In genomic region chr17:86404795-86405501, GRCm38 (mm10) we compare ENCODE assay signal across 9 mouse cellular contexts.
DNase-seq lines count a peak whose midpoint lies in the region; ATAC-seq and TF ChIP-seq lines count a peak whose summit lies in the region.
"Had no signal": no experiment of that assay in that cellular context is flagged by ENCODE, and none has a peak within 500 bp of the region (broad histone marks: within the 10 kb centered on the region; RNA-seq: fewer than 3 reads in every experiment).

No protein-coding gene starts in this region.

- H3K4me2 ChIP-seq in kidney, embryonic 14.5 days (replicated peaks; ENCODE audit: low read depth, low read length), result no peak overlapping the region; the same call in 1 of the 2 replicates
- no peak overlapping the region for H3K4me2 ChIP-seq in intestine, embryonic 16.5 days (ENCODE audit: low read depth, low read length)
- H3K4me2 ChIP-seq: liver, embryonic 13.5 days had no signal

- H3K27me3 ChIP-seq in kidney, embryonic 14.5 days (ENCODE audit: control insufficient read depth, insufficient read depth, low read length), result no peaks in the 10 kb centered on the region
- H3K27me3 ChIP-seq in thymus, adult 2 months (ENCODE audit: control insufficient read depth, insufficient read depth, low read length), result no peaks in the 10 kb centered on the region
- no peaks in the 10 kb centered on the region for H3K27me3 ChIP-seq in intestine, embryonic 16.5 days (replicated peaks; ENCODE audit: control insufficient read depth, insufficient read depth, low read length)
- H3K27me3 ChIP-seq: liver, embryonic 13.5 days had no signal

- no peaks in the 10 kb centered on the region for H3K9me3 ChIP-seq in kidney, embryonic 14.5 days (ENCODE audit: control insufficient read depth, low read length)
- H3K9me3 ChIP-seq in intestine, embryonic 16.5 days (ENCODE audit: control insufficient read depth, low read length), result no peaks in the 10 kb centered on the region
- H3K9me3 ChIP-seq: liver, embryonic 13.5 days had no signal

- peak; percentile 74; the same call in 1 of the 2 replicates for ATAC-seq in kidney, embryonic 14.5 days (ENCODE audit: low FRiP score, low TSS enrichment)
- no peak for ATAC-seq in intestine, embryonic 16.5 days

- H3K4me3 ChIP-seq in kidney, embryonic 14.5 days (ENCODE audit: low read length), result no peak overlapping the region
- no peak overlapping the region for H3K4me3 ChIP-seq in thymus, adult 2 months (ENCODE audit: control insufficient read depth, insufficient read depth, low read length)
- H3K4me3 ChIP-seq in intestine, embryonic 16.5 days (ENCODE audit: low read length), result no peak overlapping the region
- H3K4me3 ChIP-seq: liver, embryonic 13.5 days had no signal

- WGBS in kidney, embryonic 14.5 days, result 32% methylated on average over 11 of the region's 11 CpGs
- WGBS in thymus, adult 2 months, result 97% methylated on average over 11 of the region's 11 CpGs
- 75% methylated on average over 11 of the region's 11 CpGs for WGBS in intestine, embryonic 16.5 days

- DNase-seq in lung, postnatal 10 days, result peak; percentile 46
- DNase-seq in lung, postnatal 36 days, result no peak
- peak; percentile 80 to 88 for DNase-seq in cerebellum, postnatal 14 days
- peak; percentile 30 for DNase-seq in mesoderm, embryonic 11.5 days (ENCODE audit: low read depth, low spot score)
- no peak for DNase-seq in adrenal gland, adult (ENCODE audit: inconsistent age in 2 of 2, low spot score in 1 of 2)
- no peak for DNase-seq in thymus, adult 2 months

- no peak overlapping the region for H3K9ac ChIP-seq in kidney, embryonic 14.5 days (ENCODE audit: low read depth, low read length)
- H3K9ac ChIP-seq in intestine, embryonic 16.5 days (ENCODE audit: low read depth, low read length), result no peak overlapping the region
- H3K9ac ChIP-seq: liver, embryonic 13.5 days had no signal

- no peaks in the 10 kb centered on the region for H3K36me3 ChIP-seq in kidney, embryonic 14.5 days (ENCODE audit: control insufficient read depth, insufficient read depth, low read length)
- no peaks in the 10 kb centered on the region for H3K36me3 ChIP-seq in thymus, adult 2 months (ENCODE audit: control insufficient read depth, insufficient read depth, low read length)
- H3K36me3 ChIP-seq in intestine, embryonic 16.5 days (ENCODE audit: control insufficient read depth, insufficient read depth, low read length), result no peaks in the 10 kb centered on the region
- H3K36me3 ChIP-seq: liver, embryonic 13.5 days had no signal

- peak overlapping the region; percentile 85 for H3K27ac ChIP-seq in kidney, embryonic 14.5 days (ENCODE audit: low read depth, low read length)
- no peak overlapping the region for H3K27ac ChIP-seq in thymus, adult 2 months (ENCODE audit: control insufficient read depth, insufficient read depth, low read length)
- no peak overlapping the region for H3K27ac ChIP-seq in intestine, embryonic 16.5 days (ENCODE audit: low read length)
- H3K27ac ChIP-seq: liver, embryonic 13.5 days had no signal

- TF ChIP-seq CTCF in thymus, adult 2 months (IDR thresholded peaks at IDR 0.05; ENCODE audit: borderline replicate concordance, control insufficient read depth, extremely low read depth, insufficient read depth, low read length, poor library complexity), result no peak

- no peak for TF ChIP-seq POLR2A in thymus, adult 2 months (IDR thresholded peaks at IDR 0.05; ENCODE audit: control insufficient read depth, extremely low read depth, insufficient read depth, low read length, poor library complexity)

- peaks cover 18% of the 10 kb centered on the region for H3K4me1 ChIP-seq in kidney, embryonic 14.5 days (ENCODE audit: control insufficient read depth, insufficient read depth, low read length)
- H3K4me1 ChIP-seq in thymus, adult 2 months (replicated peaks; ENCODE audit: control insufficient read depth, insufficient read depth, low read length), result no peaks in the 10 kb centered on the region
- peaks cover 6% of the 10 kb centered on the region for H3K4me1 ChIP-seq in intestine, embryonic 16.5 days (ENCODE audit: control insufficient read depth, insufficient read depth, low read length)

Comparison
In these comparisons a context has a peak if more than half of its experiments do, and no peak if none do; other contexts are left out.
1. DNase-seq: peak in lung, postnatal 10 days (single experiment), cerebellum, postnatal 14 days (2 of 2) and mesoderm, embryonic 11.5 days (single experiment); none in lung, postnatal 36 days (single experiment), adrenal gland, adult (0 of 2) and thymus, adult 2 months (single experiment).